23 mouse cellular contexts compared by ENCODE assay signal in the genomic region with DNA sequence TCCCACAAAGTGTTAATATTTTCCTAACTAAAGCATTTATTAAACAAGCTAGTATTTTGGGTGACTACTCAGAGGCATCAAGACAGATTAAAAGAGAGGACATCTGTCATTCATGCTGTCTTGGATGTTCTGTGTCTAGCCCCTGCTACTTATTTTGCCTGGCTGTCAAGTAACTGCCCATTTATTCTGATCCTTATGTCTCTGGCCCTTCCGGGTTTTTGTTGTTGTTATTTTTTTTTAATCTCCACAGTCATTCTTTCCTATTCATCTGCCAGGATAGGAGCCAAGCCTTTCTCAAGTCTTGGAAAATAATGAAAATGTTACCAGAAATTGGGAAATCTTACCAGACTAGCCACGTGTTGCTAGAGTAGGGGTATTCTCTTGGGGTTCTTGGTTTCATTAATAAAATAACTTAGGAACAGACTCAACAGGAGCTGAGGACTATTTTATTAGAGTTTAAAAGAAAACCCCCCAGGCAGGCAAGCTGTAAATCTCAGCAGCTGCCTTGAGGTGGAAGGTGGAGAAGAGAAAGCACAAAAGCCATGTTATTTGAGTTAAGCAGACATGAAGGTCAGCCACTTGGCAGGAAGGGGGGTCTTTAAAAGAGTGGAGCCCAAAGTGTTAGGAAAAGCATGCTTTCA.
A peak's percentile ranks its signal among the peaks of the same experiment; 100 is the strongest.
DNase-seq lines count a peak whose midpoint lies in the region; ATAC-seq and TF ChIP-seq lines count a peak whose summit lies in the region.
"Had no signal": no experiment of that assay in that cellular context is flagged by ENCODE, and none has a peak within 500 bp of the region (broad histone marks: within the 10 kb centered on the region; RNA-seq: fewer than 3 reads in every experiment).

No protein-coding gene starts in this region.

- no peaks in the 10 kb centered on the region for H3K27me3 ChIP-seq in heart, adult 2 months (ENCODE audit: control insufficient read depth, insufficient read depth, low read length)
- no peaks in the 10 kb centered on the region for H3K27me3 ChIP-seq in lung, embryonic 15.5 days
- peaks cover 3% of the 10 kb centered on the region; the same call in 1 of the 2 replicates for H3K27me3 ChIP-seq in limb, embryonic 12.5 days
- no peaks in the 10 kb centered on the region for H3K27me3 ChIP-seq in stomach, postnatal 0 days (ENCODE audit: control insufficient read depth, insufficient read depth, low read length)
- H3K27me3 ChIP-seq: heart, embryonic 15.5 days; liver, embryonic 12.5 days; neural tube, embryonic 12.5 days had no signal

- H3K4me1 ChIP-seq in heart, adult 2 months (ENCODE audit: control insufficient read depth, insufficient read depth, low read length) = no peaks in the 10 kb centered on the region; the same call in 1 of the 2 replicates
- H3K4me1 ChIP-seq in lung, embryonic 15.5 days = peaks cover 11% of the 10 kb centered on the region; the same call in 1 of the 2 replicates
- H3K4me1 ChIP-seq in limb, embryonic 12.5 days (replicated peaks) = peaks cover 22% of the 10 kb centered on the region
- no peaks in the 10 kb centered on the region for H3K4me1 ChIP-seq in stomach, postnatal 0 days (replicated peaks; ENCODE audit: control insufficient read depth, insufficient read depth)
- H3K4me1 ChIP-seq: heart, embryonic 15.5 days; liver, embryonic 12.5 days; neural tube, embryonic 12.5 days had no signal

- H3K4me3 ChIP-seq in heart, adult 2 months = no peak overlapping the region
- H3K4me3 ChIP-seq in lung, embryonic 15.5 days = no peak overlapping the region
- H3K4me3 ChIP-seq in limb, embryonic 12.5 days (replicated peaks) = no peak overlapping the region
- no peak overlapping the region for H3K4me3 ChIP-seq in stomach, postnatal 0 days (ENCODE audit: low read depth, low read length)
- H3K4me3 ChIP-seq: embryonic facial prominence, embryonic 10.5 days; heart, embryonic 15.5 days; left cerebral cortex, adult 2 months; liver, embryonic 12.5 days; neural tube, embryonic 12.5 days had no signal

- H3K79me2 ChIP-seq in heart, adult 2 months (replicated peaks; ENCODE audit: control insufficient read depth, insufficient read depth, low read length) = no peaks in the 10 kb centered on the region

- peak; percentile 15 to 31 for DNase-seq in heart, adult 9 months (ENCODE audit: low spot score in 2 of 2)
- no peak for DNase-seq in heart, adult 2 months
- DNase-seq in lung, adult 18-20 months = no peak
- DNase-seq in adipocyte (ENCODE audit: low spot score) = peak; percentile 8
- DNase-seq in cerebellum, adult 11 months = no peak
- no peak for DNase-seq in stomach, postnatal 0 days (ENCODE audit: low spot score)
- DNase-seq: adrenal gland, postnatal 25 days; cerebellum, adult 9-10 months; heart, postnatal 4 days; kidney, adult 9 months; lung, postnatal 10 days; midbrain, embryonic 14.5 days; right cerebral cortex, postnatal 14 days; spleen, adult 18-20 months had no signal

- 27% methylated on average over 2 of the region's 2 CpGs for WGBS in heart, adult 2 months
- 41% methylated on average over 2 of the region's 2 CpGs for WGBS in lung, embryonic 15.5 days
- 5% methylated on average over 2 of the region's 2 CpGs for WGBS in limb, embryonic 12.5 days
- WGBS in stomach, postnatal 0 days = 50% methylated on average over 2 of the region's 2 CpGs

- H3K9ac ChIP-seq in heart, adult 2 months (ENCODE audit: low read depth, low read length) = no peak overlapping the region
- no peak overlapping the region for H3K9ac ChIP-seq in lung, embryonic 15.5 days
- H3K9ac ChIP-seq in limb, embryonic 12.5 days (replicated peaks) = no peak overlapping the region
- no peak overlapping the region for H3K9ac ChIP-seq in stomach, postnatal 0 days (ENCODE audit: low read length)
- H3K9ac ChIP-seq: heart, embryonic 15.5 days; liver, embryonic 12.5 days; neural tube, embryonic 12.5 days had no signal

- no peak overlapping the region; the same call in 1 of the 2 replicates for H3K27ac ChIP-seq in heart, adult 2 months
- peak overlapping the region; percentile 33; the same call in 1 of the 2 replicates for H3K27ac ChIP-seq in lung, embryonic 15.5 days
- H3K27ac ChIP-seq in limb, embryonic 12.5 days = no peak overlapping the region
- no peak overlapping the region for H3K27ac ChIP-seq in stomach, postnatal 0 days (replicated peaks)
- H3K27ac ChIP-seq: embryonic facial prominence, embryonic 10.5 days; heart, embryonic 15.5 days; left cerebral cortex, adult 2 months; liver, embryonic 12.5 days; neural tube, embryonic 12.5 days had no signal

- H3K36me3 ChIP-seq in heart, adult 2 months (ENCODE audit: control insufficient read depth, insufficient read depth, low read length) = no peaks in the 10 kb centered on the region
- no peaks in the 10 kb centered on the region for H3K36me3 ChIP-seq in lung, embryonic 15.5 days
- no peaks in the 10 kb centered on the region for H3K36me3 ChIP-seq in limb, embryonic 12.5 days
- no peaks in the 10 kb centered on the region for H3K36me3 ChIP-seq in stomach, postnatal 0 days (ENCODE audit: control insufficient read depth, insufficient read depth, low read length)
- H3K36me3 ChIP-seq: embryonic facial prominence, embryonic 10.5 days; heart, embryonic 15.5 days; liver, embryonic 12.5 days; neural tube, embryonic 12.5 days had no signal

- intact Hi-C loops in heart, adult 2 months (cut with DNase I) = no loop called here

- no peaks in the 10 kb centered on the region for H3K9me3 ChIP-seq in lung, embryonic 15.5 days
- 0 out of 2 replicates have a peak, but pooled peaks cover 3% of the 10 kb centered on the region for H3K9me3 ChIP-seq in limb, embryonic 12.5 days
- H3K9me3 ChIP-seq in stomach, postnatal 0 days (ENCODE audit: control insufficient read depth, low read length) = no peaks in the 10 kb centered on the region
- H3K9me3 ChIP-seq: embryonic facial prominence, embryonic 10.5 days; heart, embryonic 15.5 days; liver, embryonic 12.5 days; neural tube, embryonic 12.5 days had no signal

- no peak overlapping the region for H3K4me2 ChIP-seq in lung, embryonic 15.5 days
- 0 out of 2 replicates have a peak overlapping the region, but pooled peaks have one; percentile 27 for H3K4me2 ChIP-seq in limb, embryonic 12.5 days
- no peak overlapping the region for H3K4me2 ChIP-seq in stomach, postnatal 0 days (replicated peaks; ENCODE audit: low read depth)
- H3K4me2 ChIP-seq: heart, embryonic 15.5 days; liver, embryonic 12.5 days; neural tube, embryonic 12.5 days had no signal

- no peak for TF ChIP-seq CTCF in heart, adult 2 months (IDR thresholded peaks at IDR 0.05)
- no peak for TF ChIP-seq CTCF in stomach, postnatal 0 days (IDR thresholded peaks at IDR 0.05; ENCODE audit: low read depth)

- TF ChIP-seq EP300 in heart, adult 2 months (IDR thresholded peaks at IDR 0.05; ENCODE audit: insufficient read depth, low read depth, low read length) = no peak
- TF ChIP-seq EP300 in stomach, postnatal 0 days (optimal IDR thresholded peaks at IDR 0.05) = no peak

- TF ChIP-seq POLR2A in heart, adult 2 months (IDR thresholded peaks at IDR 0.05; ENCODE audit: insufficient read depth, low read depth, low read length) = no peak

- no peak; the same call in 1 of the 2 replicates for ATAC-seq in lung, embryonic 15.5 days (ENCODE audit: borderline replicate concordance, extremely low read depth, low FRiP score, low TSS enrichment)
- ATAC-seq in limb, embryonic 12.5 days (ENCODE audit: insufficient number of reproducible peaks, insufficient read depth, low FRiP score, low TSS enrichment, low read depth) = peak; percentile 68; the same call in 1 of the 2 replicates
- ATAC-seq in stomach, postnatal 0 days (ENCODE audit: low FRiP score, low TSS enrichment) = no peak
- ATAC-seq: hindbrain, embryonic 16.5 days; intestine, embryonic 16.5 days; liver, embryonic 12.5 days had no signal

Comparison
In these comparisons a context has a peak if more than half of its experiments do, and no peak if none do; other contexts are left out.
1. DNase-seq: peak in heart, adult 9 months (2 of 2) and adipocyte (single experiment); none in heart, adult 2 months (0 of 2), lung, adult 18-20 months (0 of 2), cerebellum, adult 11 months (single experiment) and stomach, postnatal 0 days (single experiment).